17 mouse cellular contexts compared by ENCODE assay signal in genomic region chr11:63040002-63040661, GRCm38 (mm10). TPM values are rescaled to one million over a fixed set of nuclear protein-coding genes. Genes with fewer than 3 reads are reported as not detected.
A peak's percentile ranks its signal among the peaks of the same experiment; 100 is the strongest.
DNase-seq lines count a peak whose midpoint lies in the region; ATAC-seq and TF ChIP-seq lines count a peak whose summit lies in the region.
"Had no signal": no experiment of that assay in that cellular context is flagged by ENCODE, and none has a peak within 500 bp of the region (broad histone marks: within the 10 kb centered on the region; RNA-seq: fewer than 3 reads in every experiment).

No protein-coding gene starts in this region.

- H3K36me3 ChIP-seq in kidney, embryonic 15.5 days = no peaks in the 10 kb centered on the region
- no peaks in the 10 kb centered on the region for H3K36me3 ChIP-seq in embryonic facial prominence, embryonic 10.5 days (replicated peaks)
- no peaks in the 10 kb centered on the region for H3K36me3 ChIP-seq in limb, embryonic 14.5 days (ENCODE audit: control insufficient read depth, insufficient read depth, low read length)
- H3K36me3 ChIP-seq: liver, embryonic 13.5 days; neural tube, embryonic 15.5 days; stomach, embryonic 15.5 days had no signal

- no peak overlapping the region for H3K4me3 ChIP-seq in kidney, embryonic 15.5 days (replicated peaks)
- H3K4me3 ChIP-seq in embryonic facial prominence, embryonic 10.5 days = no peak overlapping the region
- H3K4me3 ChIP-seq in limb, embryonic 14.5 days (replicated peaks; ENCODE audit: low read length) = no peak overlapping the region
- H3K4me3 ChIP-seq: liver, embryonic 13.5 days; neural tube, embryonic 15.5 days; stomach, embryonic 15.5 days had no signal

- DNase-seq in kidney, postnatal 14 days = no peak
- peak; percentile 72 for DNase-seq in ZHBTc4 (ENCODE audit: low read depth, low spot score)
- DNase-seq in embryonic facial prominence, embryonic 10.5 days (ENCODE audit: low spot score) = peak; percentile 38
- DNase-seq in limb, embryonic 14.5 days (ENCODE audit: low spot score) = peak; percentile 39
- no peak for DNase-seq in spleen, postnatal 36 days (ENCODE audit: low spot score in 2 of 2)
- no peak for DNase-seq in adrenal gland, postnatal 10 days
- DNase-seq: cerebellum, adult 9-11 months; gastrocnemius, postnatal 10 days; heart, postnatal 36 days; kidney, adult 9 months; liver, embryonic 13.5 days; lung, postnatal 4 days had no signal

- TF ChIP-seq POLR2A in limb, embryonic 14.5 days (IDR thresholded peaks at IDR 0.05; ENCODE audit: borderline replicate concordance, extremely low read depth, insufficient read depth, insufficient read length) = no peak

- H3K4me1 ChIP-seq in kidney, embryonic 15.5 days = peaks cover 10% of the 10 kb centered on the region
- H3K4me1 ChIP-seq in embryonic facial prominence, embryonic 10.5 days = peaks cover 13% of the 10 kb centered on the region
- peaks cover 10% of the 10 kb centered on the region for H3K4me1 ChIP-seq in limb, embryonic 14.5 days (ENCODE audit: control insufficient read depth, insufficient read depth, low read length)
- H3K4me1 ChIP-seq: liver, embryonic 13.5 days; stomach, embryonic 15.5 days had no signal

- no peaks in the 10 kb centered on the region for H3K27me3 ChIP-seq in kidney, embryonic 15.5 days
- H3K27me3 ChIP-seq in embryonic facial prominence, embryonic 10.5 days (replicated peaks; ENCODE audit: low read depth, poor library complexity, severe bottlenecking) = no peaks in the 10 kb centered on the region
- no peaks in the 10 kb centered on the region for H3K27me3 ChIP-seq in limb, embryonic 14.5 days (ENCODE audit: control insufficient read depth, insufficient read depth, low read length)
- H3K27me3 ChIP-seq: CH12.LX; liver, embryonic 13.5 days; neural tube, embryonic 15.5 days; stomach, embryonic 15.5 days had no signal

- 39% methylated on average over 12 of the region's 12 CpGs for WGBS in kidney, embryonic 15.5 days
- 34% methylated on average over 12 of the region's 12 CpGs for WGBS in embryonic facial prominence, embryonic 10.5 days
- 42% methylated on average over 12 of the region's 12 CpGs for WGBS in limb, embryonic 14.5 days

- H3K27ac ChIP-seq in kidney, embryonic 15.5 days = peak overlapping the region; percentile 59
- H3K27ac ChIP-seq in embryonic facial prominence, embryonic 10.5 days (replicated peaks) = peak overlapping the region; percentile 65
- peak overlapping the region; percentile 48 for H3K27ac ChIP-seq in limb, embryonic 14.5 days (replicated peaks; ENCODE audit: low read depth, low read length)
- H3K27ac ChIP-seq: liver, embryonic 13.5 days; neural tube, embryonic 15.5 days; stomach, embryonic 15.5 days had no signal

- H3K9ac ChIP-seq in kidney, embryonic 15.5 days = no peak overlapping the region
- no peak overlapping the region for H3K9ac ChIP-seq in limb, embryonic 14.5 days (ENCODE audit: low read depth, low read length, severe bottlenecking)
- H3K9ac ChIP-seq: liver, embryonic 13.5 days; neural tube, embryonic 15.5 days; stomach, embryonic 15.5 days had no signal

- no peak overlapping the region for H3K4me2 ChIP-seq in kidney, embryonic 15.5 days
- 0 out of 2 replicates have a peak overlapping the region, but pooled peaks have one; percentile 8 for H3K4me2 ChIP-seq in limb, embryonic 14.5 days (replicated peaks; ENCODE audit: low read depth, low read length, severe bottlenecking)
- H3K4me2 ChIP-seq: liver, embryonic 13.5 days; neural tube, embryonic 15.5 days; stomach, embryonic 15.5 days had no signal

- no peaks in the 10 kb centered on the region for H3K9me3 ChIP-seq in kidney, embryonic 15.5 days (replicated peaks)
- no peaks in the 10 kb centered on the region for H3K9me3 ChIP-seq in embryonic facial prominence, embryonic 10.5 days
- no peaks in the 10 kb centered on the region for H3K9me3 ChIP-seq in limb, embryonic 14.5 days (ENCODE audit: control insufficient read depth, low read length)
- H3K9me3 ChIP-seq: liver, embryonic 13.5 days; neural tube, embryonic 15.5 days; stomach, embryonic 15.5 days had no signal

- ATAC-seq in kidney, embryonic 15.5 days (replicated peaks; ENCODE audit: low FRiP score) = peak; percentile 43; the same call in 1 of the 2 replicates
- no peak for ATAC-seq in limb, embryonic 14.5 days (ENCODE audit: low FRiP score, low read depth)
- ATAC-seq: midbrain, embryonic 16.5 days had no signal

RNA-seq across cellular contexts. Expression of gene Tekt3, which starts 21.3 kb away (rescaled TPM):
- not detected in 2 replicates for polyA plus RNA-seq in kidney, embryonic 15.5 days (2015; fragmentation: Nextera tagmentation; extraction: Ambion mirVana)
- not detected in 2 replicates for polyA plus RNA-seq in embryonic facial prominence, embryonic 10.5 days (2016; fragmentation: Nextera tagmentation; extraction: Ambion mirVana)
- 0.04 and 0.06 TPM in 2 replicates for polyA plus RNA-seq in limb, embryonic 14.5 days (2012; rRNA removed)
- polyA plus RNA-seq in limb, embryonic 14.5 days (2014; fragmentation: Nextera tagmentation; extraction: Ambion mirVana) = 0.26 and 0.30 TPM in 2 replicates
- total RNA-seq in adrenal gland, postnatal 10 days (2021) = not detected
- total RNA-seq: CH12.LX; gastrocnemius, postnatal 10 days; heart, postnatal 36 days had no signal
- polyA plus RNA-seq: liver, embryonic 13.5 days; midbrain, embryonic 16.5 days; neural tube, embryonic 15.5 days; stomach, embryonic 15.5 days had no signal

Comparison
In these comparisons a context has a peak if more than half of its experiments do, and no peak if none do; other contexts are left out.
1. DNase-seq: peak in ZHBTc4 (single experiment), embryonic facial prominence, embryonic 10.5 days (single experiment) and limb, embryonic 14.5 days (single experiment); none in kidney, postnatal 14 days (single experiment), spleen, postnatal 36 days (0 of 2) and adrenal gland, postnatal 10 days (single experiment).
2. Peak in every context shown above with its lines, with median percentiles within 50 percentile points of each other: H3K27ac ChIP-seq.